Mouse (Mus musculus): ENCODE results near the gene Cobll1. TPM values are rescaled to one million over a fixed set of nuclear protein-coding genes. Genes with fewer than 3 reads are reported as not detected.

Gene Cobll1
- polyA plus RNA-seq, 1 experiment from 2014 or later: 2.8 TPM

DNA sequence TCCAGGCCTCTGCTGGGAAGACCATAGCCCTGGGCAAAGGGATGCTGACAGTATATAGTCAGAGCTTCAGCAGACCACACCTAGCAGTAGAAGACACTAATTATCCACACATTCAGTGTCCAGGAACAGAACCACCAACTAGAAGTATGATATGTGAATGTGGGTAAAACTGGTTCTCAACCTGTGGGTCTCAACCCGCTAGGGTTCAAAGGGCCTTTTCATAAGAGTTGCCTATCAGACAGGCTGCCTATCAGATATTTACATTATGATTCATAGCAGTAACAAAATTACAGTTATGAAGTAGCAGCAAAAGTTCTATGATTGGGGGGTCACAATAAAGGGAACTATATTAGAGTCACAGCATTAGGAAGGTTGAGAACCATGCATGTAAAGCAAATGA lies 24.6 kb downstream of the Cobll1 start:
- no peak for ATAC-seq
- WGBS: 97% methylated on average over 1 of the region's 1 CpGs

DNA sequence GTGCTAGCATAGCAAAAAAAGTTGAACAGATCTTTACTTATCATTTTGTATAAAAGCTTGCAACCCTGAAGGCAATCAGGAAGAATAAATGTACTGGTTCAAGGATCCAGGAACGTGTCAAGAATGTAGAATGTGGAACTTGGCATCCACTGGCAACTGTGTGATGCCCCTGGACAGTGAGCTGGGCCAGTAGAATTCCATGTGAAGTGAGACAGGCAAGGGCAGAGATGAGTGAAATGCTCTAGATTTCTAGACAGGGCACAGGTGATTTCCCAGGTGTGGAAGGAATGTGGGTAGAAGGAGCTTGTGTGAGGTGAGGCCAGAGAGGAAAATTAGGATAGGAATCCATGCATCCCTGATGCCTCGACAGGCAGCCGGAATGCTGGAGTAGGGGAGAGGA lies 25.5 kb downstream of the Cobll1 start:
- ATAC-seq: no peak
- WGBS: 91% methylated on average over 3 of the region's 3 CpGs
- Histone ChIP-seq H3K4me2 (ENCODE audit: low read length) (no peak overlapping the region), H3K4me1 (ENCODE audit: control insufficient read depth, insufficient read depth, low read depth, low read length) (no peaks in the 10 kb centered on the region), H3K27me3 (replicated peaks; ENCODE audit: control insufficient read depth, insufficient read depth, low read length) (no peaks in the 10 kb centered on the region), H3K27ac (ENCODE audit: low read depth, low read length) (no peak overlapping the region), H3K36me3 (ENCODE audit: control insufficient read depth, insufficient read depth, low read length) (no peaks in the 10 kb centered on the region), H3K4me3 (ENCODE audit: low read length) (no peak overlapping the region), H3K9me3 (ENCODE audit: control insufficient read depth, low read length) (no peaks in the 10 kb centered on the region), H3K9ac (ENCODE audit: low read depth, low read length) (no peak overlapping the region)

More for the DNA sequence above, 24.6 kb downstream of the Cobll1 start:
- no peak overlapping the region for H3K4me3 ChIP-seq (ENCODE audit: low read length)
- H3K27me3 ChIP-seq (replicated peaks; ENCODE audit: control insufficient read depth, insufficient read depth, low read length): no peaks in the 10 kb centered on the region
- H3K4me1 ChIP-seq (ENCODE audit: control insufficient read depth, insufficient read depth, low read depth, low read length): no peaks in the 10 kb centered on the region
- no peak overlapping the region for H3K27ac ChIP-seq (ENCODE audit: low read depth, low read length)
- H3K9me3 ChIP-seq (ENCODE audit: control insufficient read depth, low read length): no peaks in the 10 kb centered on the region
- H3K36me3 ChIP-seq (ENCODE audit: control insufficient read depth, insufficient read depth, low read length): no peaks in the 10 kb centered on the region
- H3K4me2 ChIP-seq (ENCODE audit: low read length): no peak overlapping the region
- no peak overlapping the region for H3K9ac ChIP-seq (ENCODE audit: low read depth, low read length)

GRCm38 (mm10) chr2:65211620-65212019 lies 27.6 kb downstream of the Cobll1 start:
- WGBS: 89% methylated on average over 3 of the region's 3 CpGs
- no peak for ATAC-seq

GRCm38 (mm10) chr2:65207750-65208149 lies 31.5 kb downstream of the Cobll1 start:
- Histone ChIP-seq H3K27ac (ENCODE audit: low read depth, low read length) (no peak overlapping the region), H3K9me3 (ENCODE audit: control insufficient read depth, low read length) (no peaks in the 10 kb centered on the region), H3K9ac (ENCODE audit: low read depth, low read length) (no peak overlapping the region), H3K27me3 (replicated peaks; ENCODE audit: control insufficient read depth, insufficient read depth, low read length) (no peaks in the 10 kb centered on the region), H3K4me2 (ENCODE audit: low read length) (no peak overlapping the region), H3K4me1 (ENCODE audit: control insufficient read depth, insufficient read depth, low read depth, low read length) (no peaks in the 10 kb centered on the region), H3K36me3 (ENCODE audit: control insufficient read depth, insufficient read depth, low read length) (no peaks in the 10 kb centered on the region), H3K4me3 (ENCODE audit: low read length) (no peak overlapping the region)
- no peak for ATAC-seq
- 78% methylated on average over 2 of the region's 2 CpGs for WGBS

More at GRCm38 (mm10) chr2:65211620-65212019, 27.6 kb downstream of the Cobll1 start:
- Histone ChIP-seq H3K9ac (ENCODE audit: low read depth, low read length) (no peak overlapping the region), H3K4me2 (ENCODE audit: low read length) (no peak overlapping the region), H3K4me3 (ENCODE audit: low read length) (no peak overlapping the region), H3K27ac (ENCODE audit: low read depth, low read length) (no peak overlapping the region), H3K9me3 (ENCODE audit: control insufficient read depth, low read length) (no peaks in the 10 kb centered on the region), H3K27me3 (replicated peaks; ENCODE audit: control insufficient read depth, insufficient read depth, low read length) (no peaks in the 10 kb centered on the region), H3K36me3 (ENCODE audit: control insufficient read depth, insufficient read depth, low read length) (no peaks in the 10 kb centered on the region), H3K4me1 (ENCODE audit: control insufficient read depth, insufficient read depth, low read depth, low read length) (no peaks in the 10 kb centered on the region)

GRCm38 (mm10) chr2:65203699-65204098 lies 35.5 kb downstream of the Cobll1 start:
- 79% methylated on average over 7 of the region's 7 CpGs for WGBS
- no peak overlapping the region for H3K27ac ChIP-seq (ENCODE audit: low read depth, low read length)
- H3K9me3 ChIP-seq (ENCODE audit: control insufficient read depth, low read length): no peaks in the 10 kb centered on the region
- H3K4me3 ChIP-seq (ENCODE audit: low read length): no peak overlapping the region
- no peaks in the 10 kb centered on the region for H3K36me3 ChIP-seq (ENCODE audit: control insufficient read depth, insufficient read depth, low read length)
- no peaks in the 10 kb centered on the region for H3K27me3 ChIP-seq (replicated peaks; ENCODE audit: control insufficient read depth, insufficient read depth, low read length)
- no peak overlapping the region for H3K9ac ChIP-seq (ENCODE audit: low read depth, low read length)
- H3K4me1 ChIP-seq (ENCODE audit: control insufficient read depth, insufficient read depth, low read depth, low read length): no peaks in the 10 kb centered on the region
- H3K4me2 ChIP-seq (ENCODE audit: low read length): no peak overlapping the region
- ATAC-seq: no peak

DNA sequence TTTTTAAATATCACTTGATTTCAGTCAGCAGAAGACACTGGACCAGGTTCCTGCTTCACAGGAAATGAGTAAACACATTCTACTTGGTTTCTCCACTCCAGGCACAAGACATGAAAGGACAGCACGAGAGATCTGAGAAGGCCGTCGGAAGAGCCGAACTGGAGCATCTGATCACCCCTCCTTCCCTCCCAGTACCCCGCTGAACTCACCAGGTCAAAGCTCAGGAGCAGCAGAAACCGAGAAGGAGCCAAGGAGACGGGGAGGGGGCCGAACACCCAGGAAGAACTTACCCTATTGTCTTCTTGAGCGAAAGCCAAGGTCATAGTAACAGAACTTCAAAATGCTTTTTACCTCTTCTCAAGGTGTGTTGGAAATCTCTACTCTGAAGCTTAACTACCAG lies 39.5 kb downstream of the Cobll1 start:
- H3K36me3 ChIP-seq (ENCODE audit: control insufficient read depth, insufficient read depth, low read length): no peaks in the 10 kb centered on the region
- no peak overlapping the region for H3K9ac ChIP-seq (ENCODE audit: low read depth, low read length)
- ATAC-seq: no peak
- H3K4me1 ChIP-seq (ENCODE audit: control insufficient read depth, insufficient read depth, low read depth, low read length): no peaks in the 10 kb centered on the region
- no peaks in the 10 kb centered on the region for H3K9me3 ChIP-seq (ENCODE audit: control insufficient read depth, low read length)
- 83% methylated on average over 9 of the region's 9 CpGs for WGBS
- H3K27me3 ChIP-seq (replicated peaks; ENCODE audit: control insufficient read depth, insufficient read depth, low read length): no peaks in the 10 kb centered on the region
- no peak overlapping the region for H3K4me2 ChIP-seq (ENCODE audit: low read length)
- H3K4me3 ChIP-seq (ENCODE audit: low read length): no peak overlapping the region
- H3K27ac ChIP-seq (ENCODE audit: low read depth, low read length): no peak overlapping the region

DNA sequence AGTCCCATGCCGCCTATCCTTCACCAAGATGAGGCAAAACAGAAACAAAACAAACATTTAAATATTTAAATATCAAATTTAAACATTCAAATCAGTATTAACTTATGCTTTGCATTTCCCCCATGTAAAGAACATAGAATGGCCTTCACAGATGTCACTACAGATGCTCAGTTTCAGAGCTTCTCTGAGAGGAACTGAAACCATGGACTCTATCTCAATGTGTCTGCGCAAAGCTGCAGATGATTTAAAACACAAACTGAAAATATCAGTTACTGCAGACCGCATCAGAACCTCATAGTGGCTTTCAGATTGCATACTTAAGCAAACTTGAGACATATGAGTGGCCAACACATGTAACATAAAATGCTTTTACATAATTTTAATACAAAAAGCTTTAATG lies 40.6 kb downstream of the Cobll1 start:
- H3K9me3 ChIP-seq (ENCODE audit: control insufficient read depth, low read length): no peaks in the 10 kb centered on the region
- H3K36me3 ChIP-seq (ENCODE audit: control insufficient read depth, insufficient read depth, low read length): no peaks in the 10 kb centered on the region
- no peak overlapping the region for H3K4me2 ChIP-seq (ENCODE audit: low read length)
- H3K9ac ChIP-seq (ENCODE audit: low read depth, low read length): no peak overlapping the region
- no peak overlapping the region for H3K4me3 ChIP-seq (ENCODE audit: low read length)
- H3K27ac ChIP-seq (ENCODE audit: low read depth, low read length): no peak overlapping the region
- H3K4me1 ChIP-seq (ENCODE audit: control insufficient read depth, insufficient read depth, low read depth, low read length): no peaks in the 10 kb centered on the region
- ATAC-seq: no peak
- WGBS: 93% methylated on average over 3 of the region's 3 CpGs
- no peaks in the 10 kb centered on the region for H3K27me3 ChIP-seq (replicated peaks; ENCODE audit: control insufficient read depth, insufficient read depth, low read length)

DNA sequence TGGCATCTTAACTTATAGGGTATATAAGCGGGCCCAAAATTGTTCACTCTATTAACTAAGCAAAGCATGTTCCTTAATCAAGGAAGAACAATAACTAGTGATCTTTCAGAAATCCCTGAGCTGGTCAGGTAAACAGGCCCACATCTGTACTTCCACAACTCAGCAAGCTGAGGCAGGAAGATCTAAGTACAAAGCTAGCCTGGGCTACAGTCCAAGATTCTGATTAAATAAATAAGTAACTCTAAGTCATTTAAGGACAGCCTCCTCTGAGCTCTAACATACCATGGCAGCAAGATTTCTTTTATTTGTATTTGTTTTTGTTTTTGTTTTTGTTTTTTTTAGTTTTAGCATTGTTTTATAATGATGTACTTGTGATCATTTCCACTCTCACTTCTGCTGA lies 42.2 kb downstream of the Cobll1 start:
- Histone ChIP-seq H3K27me3 (replicated peaks; ENCODE audit: control insufficient read depth, insufficient read depth, low read length) (no peaks in the 10 kb centered on the region), H3K4me2 (ENCODE audit: low read length) (no peak overlapping the region), H3K36me3 (ENCODE audit: control insufficient read depth, insufficient read depth, low read length) (no peaks in the 10 kb centered on the region), H3K9ac (ENCODE audit: low read depth, low read length) (no peak overlapping the region), H3K27ac (ENCODE audit: low read depth, low read length) (no peak overlapping the region), H3K4me1 (ENCODE audit: control insufficient read depth, insufficient read depth, low read depth, low read length) (no peaks in the 10 kb centered on the region), H3K4me3 (ENCODE audit: low read length) (no peak overlapping the region), H3K9me3 (ENCODE audit: control insufficient read depth, low read length) (no peaks in the 10 kb centered on the region)
- no peak for ATAC-seq
- WGBS: 97% methylated on average over 1 of the region's 1 CpGs

DNA sequence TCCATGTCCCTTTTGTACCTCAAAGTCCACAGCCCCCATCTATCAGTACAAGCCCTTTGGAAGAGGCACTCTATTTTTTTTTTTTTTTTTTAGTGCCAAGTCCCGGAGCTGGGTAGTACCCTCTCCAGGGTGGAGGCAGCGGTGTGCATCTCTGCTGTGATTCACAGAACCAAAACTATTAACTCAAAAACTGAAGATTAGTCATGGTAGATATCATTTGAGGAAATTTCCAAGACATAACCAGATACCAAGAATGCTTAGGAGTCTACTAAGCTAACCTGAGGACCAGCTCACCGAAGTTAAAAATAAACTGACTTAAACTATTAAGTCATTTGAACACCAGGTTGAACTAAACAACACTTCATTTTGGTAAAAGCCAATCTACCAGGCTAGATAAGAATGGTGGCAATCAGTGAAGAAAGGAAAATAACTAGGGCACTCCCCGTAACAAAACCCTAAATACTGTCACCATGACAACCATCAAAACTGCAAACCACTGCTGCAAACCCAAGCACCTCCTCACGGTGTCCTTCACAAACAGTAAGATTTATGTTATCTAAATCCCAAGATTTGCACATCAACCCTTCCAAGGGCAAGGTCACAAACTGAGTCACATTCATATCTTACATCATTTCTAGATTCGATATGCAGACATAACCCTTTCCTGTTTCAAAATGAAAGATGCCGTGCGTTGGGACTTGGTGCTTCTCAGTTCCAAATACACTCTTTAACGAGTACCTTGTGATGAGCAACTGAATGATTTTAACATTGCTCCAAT lies 43.8 kb downstream of the Cobll1 start:
- 87% methylated on average over 9 of the region's 9 CpGs for WGBS
- Histone ChIP-seq H3K4me1 (ENCODE audit: control insufficient read depth, insufficient read depth, low read depth, low read length) (no peaks in the 10 kb centered on the region), H3K9ac (ENCODE audit: low read depth, low read length) (no peak overlapping the region), H3K27ac (ENCODE audit: low read depth, low read length) (no peak overlapping the region), H3K4me2 (ENCODE audit: low read length) (no peak overlapping the region), H3K4me3 (ENCODE audit: low read length) (no peak overlapping the region), H3K36me3 (ENCODE audit: control insufficient read depth, insufficient read depth, low read length) (no peaks in the 10 kb centered on the region), H3K9me3 (ENCODE audit: control insufficient read depth, low read length) (no peaks in the 10 kb centered on the region), H3K27me3 (replicated peaks; ENCODE audit: control insufficient read depth, insufficient read depth, low read length) (no peaks in the 10 kb centered on the region)
- ATAC-seq: no peak
